Mouse (Mus musculus) macrophage (primary cell): ENCODE measurements around the gene Ggact. TPM values are rescaled to one million over a fixed set of nuclear protein-coding genes. Genes with fewer than 3 reads are reported as not detected.

Experiments used
- H3K27ac ChIP-seq: fragments of 350-480 bp; formaldehyde crosslinking; 2 replicates; pipeline ENCODE4 v1.9.0; 2021
- H3K36me3 ChIP-seq: fragments of 350-480 bp; formaldehyde crosslinking; 2 replicates; pipeline ENCODE4 v1.9.0; 2021; ENCODE audit errors: inconsistent target
- H3K4me3 ChIP-seq: fragments of 350-480 bp; formaldehyde crosslinking; 2 replicates; pipeline ENCODE4 v1.9.0; 2021; ENCODE audit errors: inconsistent target
- H3K79me2 ChIP-seq: fragments of 350-480 bp; formaldehyde crosslinking; 2 replicates; pipeline ENCODE4 v1.9.0; 2021; ENCODE audit errors: inconsistent target
- WGBS: methylation state at CpG from one replicate; pipeline ENCODE4 v1.1.7; 2026; ENCODE audit warnings: inconsistent platforms; ENCODE audit not compliant: missing documents; 5-methylcytosine and 5-hydroxymethylcytosine counted together
- polyA plus RNA-seq: library from polyadenylated mRNA; stranded (reverse); fragments of 250-400 nt; gene quantifications from 3 replicates; pipeline ENCODE4 v1.2.4, GENCODE M21; 2018; ENCODE audit warnings: inconsistent platforms

The Ggact gene
- polyA plus RNA-seq, 1 experiment from 2014 or later, result 9.9 TPM

DNA sequence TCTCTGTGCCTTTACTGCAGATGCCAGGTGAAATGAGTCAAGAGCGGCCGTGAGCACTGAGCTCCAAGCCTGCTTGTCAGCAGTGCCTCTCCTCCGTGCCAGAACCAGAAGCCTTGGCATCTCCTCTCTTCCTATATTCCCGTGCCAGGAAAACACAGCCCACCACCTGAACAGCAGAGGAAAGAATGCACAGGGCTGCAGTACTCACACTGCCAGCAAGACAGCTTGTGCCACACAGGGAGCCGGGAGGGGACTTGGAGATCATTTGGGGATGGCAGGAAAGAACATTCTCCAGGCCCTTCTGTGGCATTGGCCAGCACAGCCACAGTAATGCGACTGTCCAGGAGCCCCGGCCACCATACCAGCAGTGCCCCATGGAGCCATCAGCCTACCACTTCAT, 27.7 kb downstream of the Ggact start:
- H3K4me3 ChIP-seq, result no peak overlapping the region
- no peak overlapping the region for H3K27ac ChIP-seq
- H3K79me2 ChIP-seq, result no peaks in the 10 kb centered on the region
- no peaks in the 10 kb centered on the region; the same call in 1 of the 2 replicates for H3K36me3 ChIP-seq
- WGBS, result 96% methylated on average over 7 of the region's 7 CpGs

DNA sequence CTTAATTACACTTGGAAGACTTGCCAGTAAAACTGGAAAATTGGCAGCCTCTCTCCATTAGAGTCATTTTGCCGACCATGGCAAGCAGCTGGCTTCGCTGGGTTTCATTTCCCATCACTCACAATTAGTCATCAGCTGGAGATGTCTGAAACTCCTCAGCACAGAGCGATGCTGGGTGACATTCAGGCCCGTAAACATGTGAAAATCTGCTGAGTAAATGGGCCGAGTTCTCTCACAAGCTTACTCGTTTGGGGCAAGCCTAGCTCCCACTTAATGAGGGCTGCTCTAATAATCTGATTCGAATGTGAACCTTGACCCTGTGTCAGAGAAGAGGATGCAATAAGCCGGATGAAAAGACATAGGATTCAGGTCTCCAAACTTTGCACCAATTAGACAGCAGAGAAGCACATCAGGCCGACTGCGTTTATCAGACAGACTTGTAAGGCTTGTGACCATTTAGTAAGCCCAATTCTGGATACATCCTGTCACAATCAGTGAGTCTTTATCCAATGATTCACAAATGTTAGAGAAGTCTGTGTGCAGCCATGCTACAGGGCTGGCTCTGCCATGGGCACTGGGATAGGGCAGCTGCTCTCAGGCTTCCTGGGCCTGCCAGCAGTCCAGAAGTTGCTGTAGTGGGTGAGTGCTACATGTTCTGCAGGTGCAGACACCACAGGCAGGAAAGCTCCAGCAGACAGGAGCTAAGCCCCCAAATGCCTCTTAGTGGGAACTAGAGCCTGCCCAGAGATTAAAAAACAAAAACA, 29.6 kb downstream of the Ggact start:
- 84% methylated on average over 10 of the region's 10 CpGs for WGBS

GRCm38 (mm10) chr14:122883410-122883806, 30.1 kb downstream of the Ggact start:
- Histone ChIP-seq H3K36me3 (no peaks in the 10 kb centered on the region), H3K27ac (no peak overlapping the region), H3K79me2 (no peaks in the 10 kb centered on the region), H3K4me3 (no peak overlapping the region)
- 92% methylated on average over 4 of the region's 4 CpGs for WGBS

More for the DNA sequence above, 29.6 kb downstream of the Ggact start:
- Histone ChIP-seq H3K4me3 (no peak overlapping the region), H3K79me2 (no peaks in the 10 kb centered on the region), H3K36me3 (no peaks in the 10 kb centered on the region), H3K27ac (no peak overlapping the region)

DNA sequence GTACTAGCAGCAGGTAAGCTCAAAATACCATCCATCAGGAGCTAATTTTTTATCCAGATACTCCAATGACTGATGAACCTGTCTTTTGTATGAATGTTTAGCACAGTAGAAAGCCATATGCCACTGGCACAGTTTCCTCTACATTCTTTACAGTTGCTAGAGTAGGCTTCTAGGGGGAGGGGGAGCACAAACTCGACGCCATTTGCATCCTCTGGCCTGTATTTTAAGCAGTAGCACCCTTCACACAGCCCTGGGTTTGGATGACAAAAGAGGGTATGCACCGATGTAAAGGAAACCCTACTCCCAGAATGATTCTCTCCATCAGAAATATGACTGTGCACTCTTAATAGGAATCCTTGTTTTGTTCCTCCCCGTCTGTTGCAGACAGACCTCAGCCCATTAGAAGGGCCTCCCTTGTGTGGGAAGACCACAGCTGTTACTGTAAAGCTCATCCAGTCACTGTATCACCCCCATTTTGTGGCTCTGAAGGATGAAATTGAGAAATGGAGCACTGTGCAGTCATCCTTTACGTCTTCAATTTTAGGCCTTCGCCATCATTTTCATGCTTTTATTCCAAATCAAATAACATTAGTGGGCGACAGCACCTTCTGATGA, 30.7 kb downstream of the Ggact start:
- H3K27ac ChIP-seq, result no peak overlapping the region
- no peak overlapping the region for H3K4me3 ChIP-seq
- 94% methylated on average over 5 of the region's 7 CpGs for WGBS

DNA sequence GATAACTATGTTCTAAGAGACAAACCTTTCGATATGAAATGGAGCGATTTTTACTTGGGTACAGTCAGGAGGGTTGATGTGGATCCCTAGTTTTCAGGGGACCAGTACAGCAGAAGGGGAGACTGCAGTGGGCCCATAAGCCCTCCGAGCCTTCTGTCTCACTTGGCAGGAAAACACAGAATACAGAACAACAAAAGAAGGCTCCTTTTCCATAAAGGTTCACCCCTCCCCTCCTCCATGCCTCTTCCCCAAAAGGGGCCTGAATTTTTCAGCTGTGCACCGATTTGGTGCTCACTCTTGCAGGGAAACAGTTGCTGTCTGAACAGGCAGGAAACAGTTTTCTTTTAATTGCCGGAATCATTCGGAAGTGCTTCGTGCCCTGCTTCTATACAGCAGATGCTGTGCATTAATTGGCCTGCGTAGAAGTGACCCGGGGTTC, 31.3 kb downstream of the Ggact start:
- WGBS, result 96% methylated on average over 9 of the region's 9 CpGs
- H3K4me3 ChIP-seq, result no peak overlapping the region
- no peaks in the 10 kb centered on the region for H3K36me3 ChIP-seq
- no peak overlapping the region for H3K27ac ChIP-seq
- no peaks in the 10 kb centered on the region for H3K79me2 ChIP-seq

More for the DNA sequence above, 30.7 kb downstream of the Ggact start:
- Histone ChIP-seq H3K79me2 (no peaks in the 10 kb centered on the region), H3K36me3 (no peaks in the 10 kb centered on the region)

- Histone ChIP-seq H3K79me2 (no peaks in the 10 kb centered on the region), H3K27ac (no peak overlapping the region), H3K4me3 (no peak overlapping the region), H3K36me3 (no peaks in the 10 kb centered on the region)
- WGBS, result 98% methylated on average over 2 of the region's 2 CpGs
These were observed 31.9 kb downstream of the Ggact start for GRCm38 (mm10) chr14:122881699-122882098.

GRCm38 (mm10) chr14:122880291-122880690, 33.3 kb downstream of the Ggact start:
- Histone ChIP-seq H3K27ac (no peak overlapping the region), H3K4me3 (no peak overlapping the region), H3K36me3 (no peaks in the 10 kb centered on the region), H3K79me2 (no peaks in the 10 kb centered on the region)
- WGBS, result 87% methylated on average over 7 of the region's 7 CpGs

DNA sequence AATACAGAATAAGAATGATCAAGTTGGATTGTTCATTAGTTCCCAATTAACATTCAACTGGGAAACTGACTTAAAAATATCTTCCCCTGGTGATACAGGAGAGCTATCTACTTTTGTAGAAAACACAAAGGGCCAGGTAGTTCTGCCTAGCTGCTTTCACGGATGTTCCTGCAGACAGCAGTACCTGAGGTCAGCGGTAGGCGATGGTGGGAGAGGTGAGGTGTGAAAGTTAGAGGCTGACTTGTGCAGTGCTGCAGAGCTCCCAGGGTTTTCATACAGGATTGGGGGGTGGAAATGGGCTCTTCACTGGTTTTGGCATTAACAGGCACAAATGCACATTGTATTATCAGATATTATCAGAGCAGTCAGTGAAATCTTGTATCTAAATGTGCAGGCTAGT, 35.8 kb downstream of the Ggact start:
- no peaks in the 10 kb centered on the region for H3K36me3 ChIP-seq
- no peak overlapping the region for H3K27ac ChIP-seq
- WGBS, result 98% methylated on average over 3 of the region's 3 CpGs
- no peak overlapping the region for H3K4me3 ChIP-seq
- no peaks in the 10 kb centered on the region for H3K79me2 ChIP-seq

- Histone ChIP-seq H3K36me3 (no peaks in the 10 kb centered on the region), H3K79me2 (no peaks in the 10 kb centered on the region), H3K4me3 (no peak overlapping the region), H3K27ac (no peak overlapping the region)
- 87% methylated on average over 7 of the region's 7 CpGs for WGBS
These were observed 36.8 kb downstream of the Ggact start for GRCm38 (mm10) chr14:122876723-122877122.

DNA sequence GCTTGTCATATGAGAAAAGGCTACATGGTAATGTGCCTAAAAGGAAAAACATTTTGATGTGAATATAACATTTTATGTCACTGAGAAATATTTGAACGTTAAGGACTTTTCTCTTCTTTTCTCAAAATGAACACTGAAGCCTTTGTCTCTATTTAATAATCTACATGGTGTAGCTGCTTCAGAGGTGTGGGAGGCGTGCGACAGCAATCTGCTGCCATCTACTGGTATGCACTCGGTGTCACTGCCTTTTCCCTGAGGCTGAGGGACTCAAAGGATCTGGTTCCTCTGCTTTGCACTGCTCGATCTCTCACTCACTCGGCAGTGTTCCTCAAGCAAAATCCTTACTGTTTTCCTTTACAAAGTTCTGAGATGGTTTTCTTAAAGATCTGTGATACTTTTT, 37.4 kb downstream of the Ggact start:
- H3K36me3 ChIP-seq, result no peaks in the 10 kb centered on the region
- WGBS, result 10% methylated on average over 6 of the region's 6 CpGs
- no peak overlapping the region for H3K27ac ChIP-seq
- H3K79me2 ChIP-seq, result no peaks in the 10 kb centered on the region
- no peak overlapping the region for H3K4me3 ChIP-seq

DNA sequence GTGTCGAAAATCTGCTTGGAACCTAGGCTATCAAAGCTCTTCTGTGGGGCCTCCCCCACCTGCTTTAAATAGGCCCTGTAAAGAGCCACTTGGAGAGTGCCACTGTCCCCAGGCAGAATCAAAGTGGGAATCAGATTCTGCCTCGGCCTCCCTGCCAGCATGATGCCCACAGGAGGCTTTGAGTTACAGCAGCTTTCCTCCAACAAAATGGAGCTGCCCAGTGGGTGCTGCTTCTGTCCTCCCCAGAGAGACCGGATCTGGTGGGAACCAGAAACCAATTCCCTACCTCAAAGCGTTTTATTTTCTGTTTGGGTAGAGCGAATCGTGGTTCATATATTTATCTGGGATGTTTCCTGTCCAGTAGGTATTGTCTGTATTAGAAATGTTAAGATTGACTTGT, 37.9 kb downstream of the Ggact start:
- no peaks in the 10 kb centered on the region for H3K36me3 ChIP-seq
- H3K79me2 ChIP-seq, result no peaks in the 10 kb centered on the region
- 90% methylated on average over 6 of the region's 6 CpGs for WGBS
- H3K27ac ChIP-seq, result no peak overlapping the region
- no peak overlapping the region for H3K4me3 ChIP-seq

DNA sequence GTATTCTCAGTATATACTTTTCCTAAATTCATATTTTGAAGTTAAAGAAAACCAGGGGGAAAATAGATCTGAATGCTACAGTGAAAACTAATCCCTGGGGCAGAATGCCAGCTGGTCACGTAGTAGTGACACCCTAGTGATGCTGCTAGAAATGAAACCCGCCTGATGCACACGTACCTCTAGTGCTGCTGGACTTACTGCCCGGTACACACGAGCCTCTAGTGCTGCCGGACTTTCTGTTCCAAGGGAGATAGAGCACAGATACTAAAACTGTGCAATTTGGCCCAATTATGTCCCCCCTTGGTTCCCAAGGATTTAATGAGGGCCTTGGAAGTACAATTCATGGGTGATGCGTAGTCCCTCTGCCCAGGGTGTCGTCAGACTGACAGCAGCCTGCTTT, 38.5 kb downstream of the Ggact start:
- Histone ChIP-seq H3K36me3 (no peaks in the 10 kb centered on the region), H3K27ac (no peak overlapping the region), H3K4me3 (no peak overlapping the region), H3K79me2 (no peaks in the 10 kb centered on the region)
- WGBS, result 93% methylated on average over 8 of the region's 8 CpGs

DNA sequence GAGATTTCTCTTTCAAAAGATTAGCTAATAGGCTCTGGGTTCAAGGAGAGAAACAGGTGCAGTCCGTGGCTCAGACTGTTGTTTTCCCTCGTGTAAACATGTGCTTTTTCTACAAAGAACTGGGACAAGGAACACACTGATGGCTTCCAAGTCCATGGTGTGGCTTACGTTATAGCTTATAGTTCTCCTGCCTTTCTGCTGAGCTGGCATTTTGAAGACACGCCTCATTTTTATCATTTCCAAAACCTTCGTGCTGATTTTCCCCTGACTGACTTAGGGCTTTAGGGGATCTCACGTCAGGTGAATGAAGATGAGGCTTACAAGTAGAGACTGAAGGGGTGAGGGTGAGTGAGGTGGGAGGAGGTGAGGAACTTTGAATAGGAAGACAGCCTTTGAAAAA, 40.9 kb downstream of the Ggact start:
- Histone ChIP-seq H3K79me2 (no peaks in the 10 kb centered on the region), H3K36me3 (no peaks in the 10 kb centered on the region), H3K4me3 (no peak overlapping the region), H3K27ac (no peak overlapping the region)
- 93% methylated on average over 6 of the region's 6 CpGs for WGBS

DNA sequence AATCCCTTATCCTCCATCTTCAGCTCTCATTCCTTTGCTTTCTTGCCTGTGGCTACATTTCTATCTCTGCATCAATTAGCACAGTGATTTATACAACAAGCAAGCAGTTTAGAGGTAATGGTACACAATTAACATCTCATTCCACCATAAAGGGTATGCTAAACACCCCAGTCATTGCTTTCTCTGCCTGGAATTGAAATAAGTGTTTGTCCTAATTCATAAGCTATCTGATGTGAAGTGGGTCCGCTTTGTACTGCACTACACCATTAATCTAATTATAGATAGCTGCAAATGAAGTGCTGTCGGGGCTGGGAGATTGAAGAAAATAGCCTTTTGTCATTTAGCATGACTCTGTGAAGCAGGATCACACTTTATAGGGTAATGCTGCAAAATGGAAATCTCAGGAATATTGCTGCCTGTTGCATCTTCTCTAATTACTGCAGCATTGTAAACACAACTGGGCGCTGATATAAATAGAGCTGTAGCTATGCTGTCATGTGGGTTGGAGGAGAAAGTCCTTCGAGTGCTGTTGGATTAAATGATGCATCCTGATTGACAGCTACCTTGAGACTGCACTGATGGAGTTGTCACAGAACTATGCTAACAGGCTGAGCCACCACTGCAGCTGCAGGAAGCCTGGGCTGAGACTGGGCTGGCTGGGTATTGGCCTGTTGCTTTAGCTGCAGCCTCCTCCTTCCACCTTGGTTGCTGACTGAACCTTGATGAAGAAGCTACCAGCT, 41.5 kb downstream of the Ggact start:
- no peak overlapping the region for H3K27ac ChIP-seq
- no peaks in the 10 kb centered on the region for H3K36me3 ChIP-seq
- H3K4me3 ChIP-seq, result no peak overlapping the region
- H3K79me2 ChIP-seq, result no peaks in the 10 kb centered on the region
- WGBS, result 89% methylated on average over 4 of the region's 4 CpGs

- no peak overlapping the region for H3K27ac ChIP-seq
- no peak overlapping the region for H3K4me3 ChIP-seq
- 85% methylated on average over 5 of the region's 6 CpGs for WGBS
- H3K79me2 ChIP-seq, result no peaks in the 10 kb centered on the region
- no peaks in the 10 kb centered on the region for H3K36me3 ChIP-seq
These were observed 43.7 kb downstream of the Ggact start for GRCm38 (mm10) chr14:122869831-122870230.
